Mouse (Mus musculus): Measurements from ENCODE around the gene Slc30a9. TPM values are rescaled to one million over a fixed set of nuclear protein-coding genes. Genes with fewer than 3 reads are reported as not detected.

Gene Slc30a9
- polyA plus RNA-seq, 2 experiments = 49.9 to 108 TPM

GRCm38 (mm10) chr5:67266106-67266505, 40.6 kb upstream of the Slc30a9 start:
- no peak overlapping the region for H3K4me2 ChIP-seq (replicated peaks; ENCODE audit: low read depth, low read length, severe bottlenecking)
- DNase-seq (ENCODE audit: low spot score) (no peak), ATAC-seq (ENCODE audit: low FRiP score, low read depth) (no peak)
- WGBS = 92% methylated on average over 1 of the region's 1 CpGs
- peaks cover 7% of the 10 kb centered on the region; the same call in 1 of the 2 replicates for H3K4me1 ChIP-seq (ENCODE audit: control insufficient read depth, insufficient read depth, low read length)
- TF ChIP-seq POLR2A (IDR thresholded peaks at IDR 0.05; ENCODE audit: borderline replicate concordance, extremely low read depth, insufficient read depth, insufficient read length) = no peak
- peaks cover 57% of the 10 kb centered on the region for H3K36me3 ChIP-seq (ENCODE audit: control insufficient read depth, insufficient read depth, low read length)
- no peaks in the 10 kb centered on the region for H3K9me3 ChIP-seq (ENCODE audit: control insufficient read depth, low read length)
- no peak overlapping the region for H3K27ac ChIP-seq (replicated peaks; ENCODE audit: low read depth, low read length)
- H3K9ac ChIP-seq (ENCODE audit: low read depth, low read length, severe bottlenecking) = no peak overlapping the region
- H3K4me3 ChIP-seq (replicated peaks; ENCODE audit: low read length) = no peak overlapping the region
- no peaks in the 10 kb centered on the region for H3K27me3 ChIP-seq (ENCODE audit: control insufficient read depth, insufficient read depth, low read length)

DNA sequence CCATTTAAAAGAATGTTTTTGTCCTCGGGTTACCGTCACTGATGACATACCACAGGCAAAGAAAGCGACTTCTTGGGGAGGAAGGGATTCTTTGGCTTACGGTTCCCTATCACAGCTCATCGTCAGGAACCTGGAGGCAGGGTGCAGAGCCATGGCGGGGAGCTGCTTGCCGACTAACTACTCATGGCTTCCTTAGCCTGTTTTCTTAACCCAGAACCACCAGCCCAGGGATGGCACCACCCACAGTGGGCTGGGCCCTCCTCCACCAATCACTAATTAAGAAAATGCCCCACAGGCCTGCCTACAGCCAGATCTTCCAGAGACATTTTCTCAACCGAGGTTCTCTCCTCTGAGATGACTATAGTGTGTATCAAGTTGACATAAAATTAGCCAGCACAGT, 37.4 kb upstream of the Slc30a9 start:
- DNase-seq (ENCODE audit: low spot score) (no peak), ATAC-seq (ENCODE audit: low FRiP score, low read depth) (no peak)
- peaks cover 46% of the 10 kb centered on the region for H3K36me3 ChIP-seq (ENCODE audit: control insufficient read depth, insufficient read depth, low read length)
- H3K27me3 ChIP-seq (ENCODE audit: control insufficient read depth, insufficient read depth, low read length) = no peaks in the 10 kb centered on the region
- 90% methylated on average over 8 of the region's 8 CpGs for WGBS
- no peak overlapping the region for H3K4me2 ChIP-seq (replicated peaks; ENCODE audit: low read depth, low read length, severe bottlenecking)
- no peaks in the 10 kb centered on the region for H3K9me3 ChIP-seq (ENCODE audit: control insufficient read depth, low read length)
- no peak overlapping the region for H3K4me3 ChIP-seq (replicated peaks; ENCODE audit: low read length)
- no peaks in the 10 kb centered on the region for H3K4me1 ChIP-seq (ENCODE audit: control insufficient read depth, insufficient read depth, low read length)
- no peak for TF ChIP-seq POLR2A (IDR thresholded peaks at IDR 0.05; ENCODE audit: borderline replicate concordance, extremely low read depth, insufficient read depth, insufficient read length)
- H3K9ac ChIP-seq (ENCODE audit: low read depth, low read length, severe bottlenecking) = no peak overlapping the region
- no peak overlapping the region for H3K27ac ChIP-seq (replicated peaks; ENCODE audit: low read depth, low read length)

- Histone ChIP-seq H3K27me3 (ENCODE audit: control insufficient read depth, insufficient read depth, low read length) (no peaks in the 10 kb centered on the region), H3K9ac (ENCODE audit: low read depth, low read length, severe bottlenecking) (no peak overlapping the region), H3K4me2 (replicated peaks; ENCODE audit: low read depth, low read length, severe bottlenecking) (no peak overlapping the region), H3K36me3 (ENCODE audit: control insufficient read depth, insufficient read depth, low read length) (peaks cover 33% of the 10 kb centered on the region), H3K9me3 (ENCODE audit: control insufficient read depth, low read length) (no peaks in the 10 kb centered on the region), H3K4me1 (ENCODE audit: control insufficient read depth, insufficient read depth, low read length) (no peaks in the 10 kb centered on the region), H3K4me3 (replicated peaks; ENCODE audit: low read length) (no peak overlapping the region), H3K27ac (replicated peaks; ENCODE audit: low read depth, low read length) (no peak overlapping the region)
- TF ChIP-seq POLR2A (IDR thresholded peaks at IDR 0.05; ENCODE audit: borderline replicate concordance, extremely low read depth, insufficient read depth, insufficient read length) = no peak
- ATAC-seq (ENCODE audit: low FRiP score, low read depth) (no peak), DNase-seq (ENCODE audit: low spot score) (no peak)
- 91% methylated on average over 9 of the region's 9 CpGs for WGBS
Observed at GRCm38 (mm10) chr5:67279407-67279806, 27.3 kb upstream of the Slc30a9 start.

DNA sequence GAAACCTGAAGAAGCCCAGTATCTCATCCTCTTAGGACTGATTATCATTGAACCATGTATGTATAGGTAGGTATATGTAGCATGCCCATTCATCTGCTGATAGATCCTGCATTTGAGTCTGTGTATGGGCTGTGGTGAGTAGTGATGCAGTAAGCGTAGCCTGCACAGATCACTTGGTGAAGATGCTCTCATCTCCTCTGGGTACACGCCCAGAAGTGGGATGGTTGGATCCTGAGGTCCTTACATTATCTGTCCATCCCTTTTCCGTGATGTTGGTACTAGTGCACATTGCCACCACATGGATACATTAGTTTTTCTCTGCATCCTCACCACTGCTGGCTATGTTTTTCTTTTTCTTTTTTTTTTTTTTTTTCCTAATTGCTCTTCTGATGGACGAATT, 26.9 kb upstream of the Slc30a9 start:
- no peak overlapping the region for H3K4me2 ChIP-seq (replicated peaks; ENCODE audit: low read depth, low read length, severe bottlenecking)
- no peak overlapping the region for H3K4me3 ChIP-seq (replicated peaks; ENCODE audit: low read length)
- H3K4me1 ChIP-seq (ENCODE audit: control insufficient read depth, insufficient read depth, low read length) = no peaks in the 10 kb centered on the region
- no peaks in the 10 kb centered on the region for H3K27me3 ChIP-seq (ENCODE audit: control insufficient read depth, insufficient read depth, low read length)
- 86% methylated on average over 4 of the region's 4 CpGs for WGBS
- H3K36me3 ChIP-seq (ENCODE audit: control insufficient read depth, insufficient read depth, low read length) = peaks cover 37% of the 10 kb centered on the region
- DNase-seq (ENCODE audit: low spot score) = no peak
- H3K9ac ChIP-seq (ENCODE audit: low read depth, low read length, severe bottlenecking) = no peak overlapping the region
- TF ChIP-seq POLR2A (IDR thresholded peaks at IDR 0.05; ENCODE audit: borderline replicate concordance, extremely low read depth, insufficient read depth, insufficient read length) = no peak
- ATAC-seq (ENCODE audit: low FRiP score, low read depth) = no peak
- H3K9me3 ChIP-seq (ENCODE audit: control insufficient read depth, low read length) = no peaks in the 10 kb centered on the region
- no peak overlapping the region for H3K27ac ChIP-seq (replicated peaks; ENCODE audit: low read depth, low read length)

- no peak for ATAC-seq (ENCODE audit: low FRiP score, low read depth)
- H3K9ac ChIP-seq (ENCODE audit: low read depth, low read length, severe bottlenecking) = no peak overlapping the region
- no peak overlapping the region for H3K4me2 ChIP-seq (replicated peaks; ENCODE audit: low read depth, low read length, severe bottlenecking)
- H3K27me3 ChIP-seq (ENCODE audit: control insufficient read depth, insufficient read depth, low read length) = no peaks in the 10 kb centered on the region
- H3K9me3 ChIP-seq (ENCODE audit: control insufficient read depth, low read length) = no peaks in the 10 kb centered on the region
- WGBS = 94% methylated on average over 4 of the region's 4 CpGs
- DNase-seq (ENCODE audit: low spot score) = no peak
- no peak overlapping the region for H3K27ac ChIP-seq (replicated peaks; ENCODE audit: low read depth, low read length)
- H3K4me3 ChIP-seq (replicated peaks; ENCODE audit: low read length) = no peak overlapping the region
- TF ChIP-seq POLR2A (IDR thresholded peaks at IDR 0.05; ENCODE audit: borderline replicate concordance, extremely low read depth, insufficient read depth, insufficient read length) = no peak
- H3K4me1 ChIP-seq (ENCODE audit: control insufficient read depth, insufficient read depth, low read length) = no peaks in the 10 kb centered on the region
- H3K36me3 ChIP-seq (ENCODE audit: control insufficient read depth, insufficient read depth, low read length) = peaks cover 41% of the 10 kb centered on the region
Observed at GRCm38 (mm10) chr5:67280400-67280799, 26.4 kb upstream of the Slc30a9 start.

GRCm38 (mm10) chr5:67295029-67295428, 11.7 kb upstream of the Slc30a9 start:
- Histone ChIP-seq H3K27me3 (ENCODE audit: control insufficient read depth, insufficient read depth, low read length) (no peaks in the 10 kb centered on the region), H3K36me3 (ENCODE audit: control insufficient read depth, insufficient read depth, low read length) (peaks cover 9% of the 10 kb centered on the region; the same call in 1 of the 2 replicates), H3K27ac (replicated peaks; ENCODE audit: low read depth, low read length) (no peak overlapping the region), H3K4me3 (replicated peaks; ENCODE audit: low read length) (no peak overlapping the region), H3K9me3 (ENCODE audit: control insufficient read depth, low read length) (no peaks in the 10 kb centered on the region), H3K4me1 (ENCODE audit: control insufficient read depth, insufficient read depth, low read length) (no peaks in the 10 kb centered on the region), H3K4me2 (replicated peaks; ENCODE audit: low read depth, low read length, severe bottlenecking) (no peak overlapping the region), H3K9ac (ENCODE audit: low read depth, low read length, severe bottlenecking) (no peak overlapping the region)
- WGBS = 73% methylated on average over 3 of the region's 3 CpGs
- no peak for ATAC-seq (ENCODE audit: low FRiP score, low read depth)
- no peak for TF ChIP-seq POLR2A (IDR thresholded peaks at IDR 0.05; ENCODE audit: borderline replicate concordance, extremely low read depth, insufficient read depth, insufficient read length)
- DNase-seq (ENCODE audit: low spot score) = no peak

Measured in limb, embryonic 14.5 days (tissue).